Mouse (Mus musculus) lung, adult 2 months (tissue): ENCODE results near the gene Megf6.

Source experiments
- CTCF ChIP-seq: fragments of 200-500 bp; IDR thresholded peaks from 2 replicates; pipeline ENCODE4 v1.5.1; 2011; ENCODE audit warnings: mild to moderate bottlenecking, low read length, control low read depth; ENCODE audit not compliant: insufficient read depth
- POLR2A ChIP-seq: fragments of 200-500 bp; IDR thresholded peaks from 2 replicates; pipeline ENCODE4 v1.6.1; 2011; ENCODE audit warnings: low read depth, mild to moderate bottlenecking, control low read depth, low read length, borderline replicate concordance; ENCODE audit errors: extremely low read depth

DNA sequence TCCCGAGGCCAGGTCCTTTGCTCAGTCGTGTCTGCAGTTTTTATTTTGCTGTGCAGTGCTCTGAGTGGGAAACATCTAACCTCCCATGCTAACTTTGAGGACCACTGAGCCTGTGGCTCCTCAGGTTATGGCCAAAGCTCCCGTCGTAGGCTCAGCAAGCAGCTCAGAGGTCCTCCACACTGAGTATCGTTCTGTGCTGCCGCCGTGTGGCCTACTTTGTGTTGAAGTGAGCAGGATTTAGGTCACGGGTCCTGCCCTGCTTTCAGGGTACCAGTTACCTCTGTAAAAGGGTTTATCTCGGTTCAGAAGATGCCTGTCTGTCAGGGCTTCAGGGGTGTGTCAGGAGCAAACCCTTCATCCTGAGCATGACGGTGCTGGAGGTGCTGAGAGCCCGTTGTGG, 70.1 kb downstream of the Megf6 start:
- TF ChIP-seq CTCF (no peak), POLR2A (no peak)
